Mouse (Mus musculus): ENCODE data around the gene Prdm16. TPM values are rescaled to one million over a fixed set of nuclear protein-coding genes. Genes with fewer than 3 reads are reported as not detected.
A peak's percentile ranks its signal among the peaks of the same experiment; 100 is the strongest.

Prdm16 gene
- total RNA-seq, 1 experiment = 3.1 TPM

DNA sequence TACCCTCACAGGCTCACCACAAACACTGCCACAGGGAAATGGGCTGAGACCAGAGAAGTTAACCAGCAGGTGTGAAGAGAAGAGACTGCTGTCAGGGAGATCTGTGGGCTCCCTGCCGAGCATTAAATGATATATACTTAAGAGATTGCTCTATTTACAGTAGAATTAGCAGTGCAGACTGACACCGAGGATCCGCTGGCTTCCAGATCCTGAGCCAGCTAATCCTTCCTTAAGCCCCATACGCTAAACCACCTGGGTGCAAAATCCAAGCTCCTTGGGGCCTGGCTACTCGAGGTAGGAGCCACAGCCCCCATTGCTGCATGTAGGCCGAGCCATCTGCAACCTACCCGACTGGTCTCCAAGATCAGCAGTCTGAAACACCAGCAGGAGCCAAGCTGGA lies 38.3 kb downstream of the Prdm16 start:
- H3K4me1 ChIP-seq (ENCODE audit: control insufficient read depth in 2 of 2, insufficient read depth in 2 of 2, low read length in 2 of 2, poor library complexity in 1 of 2) = peaks cover 6 to 29% of the 10 kb centered on the region in 2 experiments
- TF ChIP-seq ZC3H11A (IDR thresholded peaks at IDR 0.05; ENCODE audit: borderline replicate concordance, low read depth, low read length) = no peak
- no peak overlapping the region for H3K9ac ChIP-seq (ENCODE audit: insufficient read depth, low read depth, low read length, poor library complexity, severe bottlenecking)
- no peak for DNase-seq (ENCODE audit: low read depth, low spot score)
- H3K36me3 ChIP-seq (ENCODE audit: control insufficient read depth, insufficient read depth, low read length, poor library complexity, severe bottlenecking) = no peaks in the 10 kb centered on the region
- no peaks in the 10 kb centered on the region for H3K9me3 ChIP-seq (ENCODE audit: control insufficient read depth, insufficient read depth, low read depth, low read length)
- no peak overlapping the region for H3K4me3 ChIP-seq (ENCODE audit: insufficient read depth in 1 of 2, low read depth in 1 of 2, low read length in 2 of 2, poor library complexity in 1 of 2, severe bottlenecking in 1 of 2)
- no peak overlapping the region for H3K27ac ChIP-seq (ENCODE audit: insufficient read depth, low read depth, low read length, poor library complexity, severe bottlenecking)
- in situ Hi-C loops (cut with MboI; ENCODE audit: low sequenced_read_pairs in 2 of 2, unreplicated experiment in 2 of 2) = no loop called here

- in situ Hi-C loops (cut with MboI; ENCODE audit: low sequenced_read_pairs in 2 of 2, unreplicated experiment in 2 of 2) = no loop called here
- TF ChIP-seq ZNF384 (IDR thresholded peaks at IDR 0.05; ENCODE audit: low read depth, low read length) = no peak
- TF ChIP-seq HCFC1 (IDR thresholded peaks at IDR 0.05; ENCODE audit: borderline replicate concordance, insufficient read depth, low read length) = no peak
- TF ChIP-seq MAFK (IDR thresholded peaks at IDR 0.05; ENCODE audit: insufficient read depth, low read depth, low read length) = no peak
- TF ChIP-seq CHD2 (IDR thresholded peaks at IDR 0.05; ENCODE audit: low read depth, low read length) = no peak
- no peak for TF ChIP-seq ZC3H11A (IDR thresholded peaks at IDR 0.05; ENCODE audit: borderline replicate concordance, low read depth, low read length)
- Histone ChIP-seq H3K9me3 (ENCODE audit: control insufficient read depth, insufficient read depth, low read depth, low read length) (no peaks in the 10 kb centered on the region), H3K4me3 (ENCODE audit: insufficient read depth in 1 of 2, low read depth in 1 of 2, low read length in 2 of 2, poor library complexity in 1 of 2, severe bottlenecking in 1 of 2) (no peak overlapping the region), H3K27ac (ENCODE audit: insufficient read depth, low read depth, low read length, poor library complexity, severe bottlenecking) (no peak overlapping the region), H3K4me1 (ENCODE audit: control insufficient read depth in 2 of 2, insufficient read depth in 2 of 2, low read length in 2 of 2, poor library complexity in 1 of 2) (peaks cover 6 to 23% of the 10 kb centered on the region in 2 experiments), H3K36me3 (ENCODE audit: control insufficient read depth, insufficient read depth, low read length, poor library complexity, severe bottlenecking) (no peaks in the 10 kb centered on the region), H3K9ac (ENCODE audit: insufficient read depth, low read depth, low read length, poor library complexity, severe bottlenecking) (no peak overlapping the region)
- DNase-seq (ENCODE audit: low read depth, low spot score) = no peak
Observed at GRCm38 (mm10) chr4:154596805-154597204, 39.9 kb downstream of the Prdm16 start.

DNA sequence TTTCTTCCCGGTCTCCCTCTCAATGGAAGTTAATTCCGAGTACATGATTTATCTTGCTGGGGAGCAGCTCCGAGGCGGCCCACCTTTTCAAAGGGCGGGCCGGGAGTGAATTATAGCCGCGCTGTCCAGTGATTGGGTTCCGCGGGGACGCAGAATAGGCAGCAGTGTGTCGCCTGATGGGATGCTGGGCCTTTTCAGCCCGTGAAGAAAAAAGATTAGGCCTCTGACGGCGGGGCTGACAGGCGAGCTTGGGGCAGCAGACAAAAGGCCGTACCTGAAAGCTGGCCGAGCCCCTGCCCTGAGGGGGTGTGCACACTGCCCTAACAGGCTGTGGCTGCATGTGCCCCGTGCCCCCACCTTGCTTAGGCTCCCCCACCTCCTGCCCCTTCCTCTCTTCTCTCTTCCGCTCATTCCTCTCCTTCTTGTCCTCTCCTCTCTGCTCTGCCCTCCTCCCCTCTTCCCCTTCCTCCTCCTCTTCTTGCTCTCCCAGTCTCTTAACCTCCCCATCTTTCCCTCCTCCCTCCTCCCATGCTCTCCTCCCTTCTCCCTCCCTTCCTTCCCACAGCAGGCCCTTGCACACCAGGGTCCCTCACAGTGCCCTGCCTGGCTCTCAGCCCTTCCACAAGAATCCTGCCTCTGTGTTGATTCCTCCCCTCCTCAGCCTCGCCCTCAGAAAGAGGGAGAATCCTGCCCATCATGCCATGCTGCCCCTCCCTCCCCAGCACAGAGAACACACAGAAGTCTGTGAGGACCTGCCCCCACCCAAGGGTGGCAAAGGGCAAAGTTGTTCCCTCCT lies 41.7 kb downstream of the Prdm16 start:
- Histone ChIP-seq H3K4me1 (ENCODE audit: control insufficient read depth in 2 of 2, insufficient read depth in 2 of 2, low read length in 2 of 2, poor library complexity in 1 of 2) (peaks cover 0 to 8% of the 10 kb centered on the region in 2 experiments; a peak in 1 of 4 replicates), H3K36me3 (ENCODE audit: control insufficient read depth, insufficient read depth, low read length, poor library complexity, severe bottlenecking) (no peaks in the 10 kb centered on the region), H3K27ac (ENCODE audit: insufficient read depth, low read depth, low read length, poor library complexity, severe bottlenecking) (no peak overlapping the region), H3K9me3 (ENCODE audit: control insufficient read depth, insufficient read depth, low read depth, low read length) (no peaks in the 10 kb centered on the region), H3K4me3 (ENCODE audit: insufficient read depth in 1 of 2, low read depth in 1 of 2, low read length in 2 of 2, poor library complexity in 1 of 2, severe bottlenecking in 1 of 2) (peak overlapping the region; percentile 33 to 46; a peak in 3 of 4 replicates), H3K9ac (ENCODE audit: insufficient read depth, low read depth, low read length, poor library complexity, severe bottlenecking) (peak overlapping the region; percentile 50; the same call in 1 of the 2 replicates)
- DNase-seq (ENCODE audit: low read depth, low spot score) = no peak
- in situ Hi-C loops (cut with MboI; ENCODE audit: low sequenced_read_pairs in 2 of 2, unreplicated experiment in 2 of 2) = no loop called here
- TF ChIP-seq HCFC1 (IDR thresholded peaks at IDR 0.05; ENCODE audit: borderline replicate concordance, insufficient read depth, low read length) (no peak), MAFK (IDR thresholded peaks at IDR 0.05; ENCODE audit: insufficient read depth, low read depth, low read length) (no peak)

DNA sequence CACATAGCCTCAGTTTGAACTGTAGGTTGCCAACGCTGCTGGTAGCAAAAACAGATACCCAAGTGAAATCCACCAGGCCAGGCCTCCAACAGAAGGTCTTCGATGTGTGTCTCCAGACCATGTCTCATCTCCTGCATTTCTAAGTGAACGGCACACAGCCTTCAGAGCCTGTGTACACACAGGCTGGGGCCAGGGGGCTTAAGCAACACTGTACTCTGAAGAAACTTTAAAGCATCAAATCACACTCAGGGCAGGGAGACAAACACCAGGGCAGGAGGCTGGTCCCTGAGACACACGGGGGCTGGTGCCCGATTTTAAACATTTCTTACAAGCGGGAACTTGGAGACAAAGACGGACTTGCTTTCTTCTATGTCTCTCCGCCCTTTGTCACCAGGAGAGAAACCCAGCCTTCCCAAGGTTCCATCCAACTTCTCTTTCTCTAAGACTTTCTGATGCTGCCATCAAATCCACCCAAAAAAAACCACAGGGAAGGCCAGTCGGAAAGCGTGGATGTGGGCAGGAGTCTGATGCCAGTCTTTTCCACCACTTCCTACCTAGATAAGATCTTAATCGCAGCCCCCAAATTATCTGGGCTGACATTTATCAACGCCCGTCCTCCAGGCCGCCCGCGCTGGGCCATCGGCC lies 42.4 kb downstream of the Prdm16 start:
- TF ChIP-seq ZC3H11A (IDR thresholded peaks at IDR 0.05; ENCODE audit: borderline replicate concordance, low read depth, low read length) (no peak), HCFC1 (IDR thresholded peaks at IDR 0.05; ENCODE audit: borderline replicate concordance, insufficient read depth, low read length) (no peak), MAFK (IDR thresholded peaks at IDR 0.05; ENCODE audit: insufficient read depth, low read depth, low read length) (no peak), CHD2 (IDR thresholded peaks at IDR 0.05; ENCODE audit: low read depth, low read length) (no peak), ZNF384 (IDR thresholded peaks at IDR 0.05; ENCODE audit: low read depth, low read length) (no peak)
- H3K9ac ChIP-seq (ENCODE audit: insufficient read depth, low read depth, low read length, poor library complexity, severe bottlenecking) = peak overlapping the region; percentile 50; the same call in 1 of the 2 replicates
- no peak for DNase-seq (ENCODE audit: low read depth, low spot score)
- H3K4me3 ChIP-seq (ENCODE audit: insufficient read depth in 1 of 2, low read depth in 1 of 2, low read length in 2 of 2, poor library complexity in 1 of 2, severe bottlenecking in 1 of 2) = peak overlapping the region; percentile 33 to 46; a peak in 3 of 4 replicates
- H3K9me3 ChIP-seq (ENCODE audit: control insufficient read depth, insufficient read depth, low read depth, low read length) = no peaks in the 10 kb centered on the region
- H3K4me1 ChIP-seq (ENCODE audit: control insufficient read depth in 2 of 2, insufficient read depth in 2 of 2, low read length in 2 of 2, poor library complexity in 1 of 2) = peaks cover 0 to 3% of the 10 kb centered on the region in 2 experiments; a peak in 1 of 4 replicates
- H3K36me3 ChIP-seq (ENCODE audit: control insufficient read depth, insufficient read depth, low read length, poor library complexity, severe bottlenecking) = no peaks in the 10 kb centered on the region
- in situ Hi-C loops (cut with MboI; ENCODE audit: low sequenced_read_pairs in 2 of 2, unreplicated experiment in 2 of 2) = no loop called here
- H3K27ac ChIP-seq (ENCODE audit: insufficient read depth, low read depth, low read length, poor library complexity, severe bottlenecking) = no peak overlapping the region
